Mouse (Mus musculus): Measurements from ENCODE around the gene Zfp97. TPM values are rescaled to one million over a fixed set of nuclear protein-coding genes. Genes with fewer than 3 reads are reported as not detected.
"Not testable (repeated sequence)": the region's sequence is repeated elsewhere in the genome, so short reads cannot be mapped to it uniquely, and the experiment has no call there.

Zfp97 gene
- polyA plus RNA-seq (2014; fragmentation: Nextera tagmentation; extraction: Ambion mirVana) = 6.4 and 7.0 TPM in 2 replicates

DNA sequence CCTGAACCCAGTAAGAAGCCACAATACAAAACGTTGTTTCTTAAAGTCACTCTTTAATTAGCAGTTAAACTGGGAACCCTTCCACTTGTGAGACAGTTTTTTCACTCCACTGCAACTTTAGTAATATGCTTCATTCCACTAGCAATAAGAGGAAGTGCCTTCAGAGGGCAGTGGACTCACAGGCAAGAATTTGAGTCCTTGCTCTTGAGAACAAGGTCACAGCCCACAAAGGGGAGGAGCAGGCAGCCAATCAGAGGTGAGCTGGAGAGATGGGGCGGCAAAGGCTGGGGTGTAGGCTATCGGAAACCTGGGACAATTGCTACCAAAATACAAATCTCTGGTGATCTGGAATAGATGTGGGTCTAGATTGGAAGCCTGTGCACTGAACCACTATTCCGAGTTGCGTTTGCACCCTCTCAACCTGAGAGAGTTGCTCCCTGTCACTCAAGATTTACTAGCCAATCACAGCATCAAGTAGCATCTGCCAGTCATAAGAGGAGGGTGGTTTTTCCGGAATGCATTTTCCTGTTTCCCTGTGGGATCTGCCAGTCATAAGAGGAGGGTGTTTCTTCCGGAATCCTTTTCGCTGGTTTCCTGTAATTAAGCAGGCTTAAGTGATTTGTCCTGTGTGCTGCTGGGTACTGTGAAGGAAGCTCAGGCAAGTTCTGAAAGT, at the start of gene Zfp97:
TSS of gene Zfp97 (plus strand) at position 586 of the 673 bp plus-strand sequence.
- H3K9ac ChIP-seq (ENCODE audit: low read depth, low read length); H3K9me3 ChIP-seq (ENCODE audit: control insufficient read depth, low read length); DNase-seq (ENCODE audit: low spot score); H3K36me3 ChIP-seq (ENCODE audit: control insufficient read depth, insufficient read depth, low read length); H3K4me1 ChIP-seq (ENCODE audit: control insufficient read depth, insufficient read depth, low read length); H3K4me2 ChIP-seq (ENCODE audit: low read depth, low read length); H3K27me3 ChIP-seq (replicated peaks; ENCODE audit: control insufficient read depth, insufficient read depth, low read length); H3K27ac ChIP-seq (replicated peaks; ENCODE audit: low read depth, low read length); H3K4me3 ChIP-seq (ENCODE audit: low read depth, low read length): not testable (repeated sequence)
- ATAC-seq (ENCODE audit: low read depth) = peak; percentile 98
- WGBS = no CpG with 5 or more reads among the region's 8 CpGs

DNA sequence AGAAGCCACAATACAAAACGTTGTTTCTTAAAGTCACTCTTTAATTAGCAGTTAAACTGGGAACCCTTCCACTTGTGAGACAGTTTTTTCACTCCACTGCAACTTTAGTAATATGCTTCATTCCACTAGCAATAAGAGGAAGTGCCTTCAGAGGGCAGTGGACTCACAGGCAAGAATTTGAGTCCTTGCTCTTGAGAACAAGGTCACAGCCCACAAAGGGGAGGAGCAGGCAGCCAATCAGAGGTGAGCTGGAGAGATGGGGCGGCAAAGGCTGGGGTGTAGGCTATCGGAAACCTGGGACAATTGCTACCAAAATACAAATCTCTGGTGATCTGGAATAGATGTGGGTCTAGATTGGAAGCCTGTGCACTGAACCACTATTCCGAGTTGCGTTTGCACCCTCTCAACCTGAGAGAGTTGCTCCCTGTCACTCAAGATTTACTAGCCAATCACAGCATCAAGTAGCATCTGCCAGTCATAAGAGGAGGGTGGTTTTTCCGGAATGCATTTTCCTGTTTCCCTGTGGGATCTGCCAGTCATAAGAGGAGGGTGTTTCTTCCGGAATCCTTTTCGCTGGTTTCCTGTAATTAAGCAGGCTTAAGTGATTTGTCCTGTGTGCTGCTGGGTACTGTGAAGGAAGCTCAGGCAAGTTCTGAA, 57.7 kb downstream of the Zfp97 start:
- peak; percentile 97 for ATAC-seq (ENCODE audit: low read depth)

DNA sequence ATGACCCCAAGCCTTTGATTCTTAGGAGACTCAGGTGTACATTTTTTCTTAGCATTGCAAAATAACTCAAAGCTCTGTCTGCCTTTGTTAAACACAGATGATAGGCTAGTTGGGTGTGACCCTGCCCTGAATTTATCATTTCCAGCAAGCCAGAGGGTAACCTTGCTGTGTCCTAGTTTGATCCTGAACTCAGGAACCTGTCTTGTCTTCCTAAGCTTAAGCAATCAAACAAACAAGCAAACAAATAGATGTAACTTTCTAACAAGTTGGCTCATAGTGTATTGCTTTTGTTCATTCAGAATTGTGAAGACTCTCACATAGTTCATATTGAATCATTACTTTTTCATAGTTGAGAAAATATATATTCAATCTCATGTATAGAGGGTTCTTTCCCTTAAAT, 73.5 kb downstream of the Zfp97 start:
- not testable (repeated sequence) for H3K27me3 ChIP-seq (replicated peaks; ENCODE audit: control insufficient read depth, insufficient read depth, low read length); H3K27ac ChIP-seq (replicated peaks; ENCODE audit: low read depth, low read length); H3K4me1 ChIP-seq (ENCODE audit: control insufficient read depth, insufficient read depth, low read length); DNase-seq (ENCODE audit: low spot score); H3K4me3 ChIP-seq (ENCODE audit: low read depth, low read length); H3K36me3 ChIP-seq (ENCODE audit: control insufficient read depth, insufficient read depth, low read length); H3K4me2 ChIP-seq (ENCODE audit: low read depth, low read length); ATAC-seq (ENCODE audit: low read depth); H3K9ac ChIP-seq (ENCODE audit: low read depth, low read length)
- peaks cover 40% of the 10 kb centered on the region for H3K9me3 ChIP-seq (ENCODE audit: control insufficient read depth, low read length)

More for the DNA sequence above, 57.7 kb downstream of the Zfp97 start:
- not testable (repeated sequence) for H3K27me3 ChIP-seq (replicated peaks; ENCODE audit: control insufficient read depth, insufficient read depth, low read length); H3K27ac ChIP-seq (replicated peaks; ENCODE audit: low read depth, low read length); H3K4me2 ChIP-seq (ENCODE audit: low read depth, low read length); H3K9ac ChIP-seq (ENCODE audit: low read depth, low read length); DNase-seq (ENCODE audit: low spot score); H3K36me3 ChIP-seq (ENCODE audit: control insufficient read depth, insufficient read depth, low read length); H3K9me3 ChIP-seq (ENCODE audit: control insufficient read depth, low read length); H3K4me3 ChIP-seq (ENCODE audit: low read depth, low read length); H3K4me1 ChIP-seq (ENCODE audit: control insufficient read depth, insufficient read depth, low read length)
- WGBS = no CpG with 5 or more reads among the region's 8 CpGs

DNA sequence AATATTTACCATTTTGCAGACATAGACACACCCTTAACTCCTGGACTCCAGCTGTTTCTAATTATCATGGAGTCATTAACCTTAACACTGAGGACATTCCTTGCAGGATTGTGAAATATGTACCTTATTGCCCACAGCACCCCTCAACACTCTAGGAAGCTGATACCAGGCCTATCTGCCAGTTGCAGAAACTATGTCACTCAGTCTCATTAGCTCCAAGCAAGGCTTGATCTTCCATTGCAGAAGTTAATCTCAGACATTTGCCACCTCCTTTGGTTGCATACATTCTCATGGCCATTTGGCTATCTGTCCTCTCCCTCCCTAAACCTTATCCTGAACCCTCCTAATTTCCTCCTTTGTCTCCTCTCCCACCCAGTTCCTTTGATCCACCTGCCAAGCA, 74.0 kb downstream of the Zfp97 start:
- no peak overlapping the region for H3K9ac ChIP-seq (ENCODE audit: low read depth, low read length)
- H3K4me1 ChIP-seq (ENCODE audit: control insufficient read depth, insufficient read depth, low read length) = no peaks in the 10 kb centered on the region
- H3K4me2 ChIP-seq (ENCODE audit: low read depth, low read length) = no peak overlapping the region
- H3K27me3 ChIP-seq (replicated peaks; ENCODE audit: control insufficient read depth, insufficient read depth, low read length) = no peaks in the 10 kb centered on the region
- ATAC-seq (ENCODE audit: low read depth) (no peak), DNase-seq (ENCODE audit: low spot score) (no peak)
- H3K36me3 ChIP-seq (ENCODE audit: control insufficient read depth, insufficient read depth, low read length) = peaks cover 5% of the 10 kb centered on the region; the same call in 1 of the 2 replicates
- H3K4me3 ChIP-seq (ENCODE audit: low read depth, low read length) = no peak overlapping the region
- H3K9me3 ChIP-seq (ENCODE audit: control insufficient read depth, low read length) = peaks cover 44% of the 10 kb centered on the region
- H3K27ac ChIP-seq (replicated peaks; ENCODE audit: low read depth, low read length) = no peak overlapping the region

DNA sequence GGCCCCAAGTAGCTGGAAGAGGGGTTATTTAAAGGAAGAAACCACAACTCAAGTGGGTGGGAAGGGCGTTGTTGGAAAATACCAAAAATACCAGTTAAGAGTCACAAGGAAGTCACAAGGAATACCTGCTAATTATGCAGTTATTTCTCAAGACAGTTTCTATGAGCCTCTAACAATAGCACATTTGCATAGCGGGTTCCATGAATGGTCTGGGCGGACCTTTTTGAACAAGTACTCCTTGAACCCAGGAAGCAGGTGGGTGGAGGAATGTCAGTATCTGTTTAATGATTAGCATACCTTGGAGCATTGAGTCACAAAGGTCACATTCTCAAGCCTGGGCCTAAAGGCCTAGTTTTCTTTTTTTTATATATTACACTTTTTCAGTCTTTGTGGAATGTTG, 74.9 kb downstream of the Zfp97 start:
- H3K4me3 ChIP-seq (ENCODE audit: low read depth, low read length); H3K36me3 ChIP-seq (ENCODE audit: control insufficient read depth, insufficient read depth, low read length): not testable (repeated sequence)
- 96% methylated on average over 3 of the region's 3 CpGs for WGBS

More for the DNA sequence above, 74.9 kb downstream of the Zfp97 start:
- not testable (repeated sequence) for ATAC-seq (ENCODE audit: low read depth); H3K9ac ChIP-seq (ENCODE audit: low read depth, low read length); H3K4me2 ChIP-seq (ENCODE audit: low read depth, low read length); DNase-seq (ENCODE audit: low spot score); H3K27me3 ChIP-seq (replicated peaks; ENCODE audit: control insufficient read depth, insufficient read depth, low read length); H3K27ac ChIP-seq (replicated peaks; ENCODE audit: low read depth, low read length); H3K4me1 ChIP-seq (ENCODE audit: control insufficient read depth, insufficient read depth, low read length)
- peaks cover 54% of the 10 kb centered on the region for H3K9me3 ChIP-seq (ENCODE audit: control insufficient read depth, low read length)

Other genes with a start within 250 kb of the Zfp97 start
- 5.2 and 6.8 TPM in 2 replicates for gene Zfp960, start 57.3 kb upstream of the Zfp97 start, polyA plus RNA-seq (2014; fragmentation: Nextera tagmentation; extraction: Ambion mirVana)